Mouse (Mus musculus): Measurements from ENCODE around the gene Tmem59. TPM values are rescaled to one million over a fixed set of nuclear protein-coding genes. Genes with fewer than 3 reads are reported as not detected.
A peak's percentile ranks its signal among the peaks of the same experiment; 100 is the strongest.

Gene Tmem59
- polyA plus RNA-seq, 1 experiment from 2014 or later: 352 TPM

- no peak for ATAC-seq (ENCODE audit: insufficient number of reproducible peaks, insufficient read depth, low FRiP score, low read depth)
- no peaks in the 10 kb centered on the region for H3K27me3 ChIP-seq (ENCODE audit: control insufficient read depth, insufficient read depth, low read length)
- H3K27ac ChIP-seq (replicated peaks in 1 of 2; ENCODE audit: control insufficient read depth in 1 of 2, insufficient read depth in 1 of 2, low read depth in 2 of 2, low read length in 2 of 2): no peak overlapping the region
- H3K4me1 ChIP-seq (ENCODE audit: control insufficient read depth in 2 of 2, insufficient read depth in 2 of 2, low read length in 2 of 2): peaks cover 2 to 18% of the 10 kb centered on the region in 2 experiments; a peak in 3 of 4 replicates
- 96% methylated on average over 6 of the region's 6 CpGs for WGBS
- no peaks in the 10 kb centered on the region for H3K9me3 ChIP-seq (ENCODE audit: control insufficient read depth, low read length)
- no peak overlapping the region for H3K4me3 ChIP-seq (ENCODE audit: control insufficient read depth in 1 of 2, insufficient read depth in 1 of 2, low read depth in 1 of 2, low read length in 2 of 2)
- H3K4me2 ChIP-seq (ENCODE audit: low read length): no peak overlapping the region
- peaks cover 74% of the 10 kb centered on the region for H3K36me3 ChIP-seq (ENCODE audit: control insufficient read depth, insufficient read depth, low read length)
- H3K9ac ChIP-seq (ENCODE audit: low read length): no peak overlapping the region
These were observed 62.0 kb downstream of the Tmem59 start for GRCm38 (mm10) chr4:107240196-107240595.

GRCm38 (mm10) chr4:107243365-107244333 lies 65.5 kb downstream of the Tmem59 start:
- no peak for ATAC-seq (ENCODE audit: insufficient number of reproducible peaks, insufficient read depth, low FRiP score, low read depth)
- Histone ChIP-seq H3K9me3 (ENCODE audit: control insufficient read depth, low read length) (no peaks in the 10 kb centered on the region), H3K9ac (ENCODE audit: low read length) (no peak overlapping the region), H3K4me1 (ENCODE audit: control insufficient read depth in 2 of 2, insufficient read depth in 2 of 2, low read length in 2 of 2) (peaks cover 6 to 42% of the 10 kb centered on the region in 2 experiments), H3K4me3 (ENCODE audit: control insufficient read depth in 1 of 2, insufficient read depth in 1 of 2, low read depth in 1 of 2, low read length in 2 of 2) (no peak overlapping the region), H3K27me3 (ENCODE audit: control insufficient read depth, insufficient read depth, low read length) (no peaks in the 10 kb centered on the region), H3K36me3 (ENCODE audit: control insufficient read depth, insufficient read depth, low read length) (peaks cover 44% of the 10 kb centered on the region), H3K4me2 (ENCODE audit: low read length) (peak overlapping the region; percentile 9; the same call in 1 of the 2 replicates), H3K27ac (replicated peaks in 1 of 2; ENCODE audit: control insufficient read depth in 1 of 2, insufficient read depth in 1 of 2, low read depth in 2 of 2, low read length in 2 of 2) (peak overlapping the region in 1 of 2 experiments; percentile 34; a peak in 1 of 4 replicates)
- 50% methylated on average over 6 of the region's 6 CpGs for WGBS

GRCm38 (mm10) chr4:107245368-107245767 lies 67.2 kb downstream of the Tmem59 start:
- WGBS: 64% methylated on average over 2 of the region's 2 CpGs
- H3K4me1 ChIP-seq (ENCODE audit: control insufficient read depth in 2 of 2, insufficient read depth in 2 of 2, low read length in 2 of 2): peaks cover 9 to 55% of the 10 kb centered on the region in 2 experiments
- peaks cover 27% of the 10 kb centered on the region for H3K36me3 ChIP-seq (ENCODE audit: control insufficient read depth, insufficient read depth, low read length)
- H3K9me3 ChIP-seq (ENCODE audit: control insufficient read depth, low read length): no peaks in the 10 kb centered on the region
- peak overlapping the region in 1 of 2 experiments; percentile 72; a peak in 3 of 4 replicates for H3K27ac ChIP-seq (replicated peaks in 1 of 2; ENCODE audit: control insufficient read depth in 1 of 2, insufficient read depth in 1 of 2, low read depth in 2 of 2, low read length in 2 of 2)
- no peak overlapping the region for H3K4me3 ChIP-seq (ENCODE audit: control insufficient read depth in 1 of 2, insufficient read depth in 1 of 2, low read depth in 1 of 2, low read length in 2 of 2)
- no peaks in the 10 kb centered on the region for H3K27me3 ChIP-seq (ENCODE audit: control insufficient read depth, insufficient read depth, low read length)
- ATAC-seq (ENCODE audit: insufficient number of reproducible peaks, insufficient read depth, low FRiP score, low read depth): no peak
- no peak overlapping the region for H3K9ac ChIP-seq (ENCODE audit: low read length)
- no peak overlapping the region for H3K4me2 ChIP-seq (ENCODE audit: low read length)

GRCm38 (mm10) chr4:107246040-107246439 lies 67.8 kb downstream of the Tmem59 start:
- 19% methylated on average over 1 of the region's 1 CpGs for WGBS
- Histone ChIP-seq H3K4me1 (ENCODE audit: control insufficient read depth in 2 of 2, insufficient read depth in 2 of 2, low read length in 2 of 2) (peaks cover 9 to 57% of the 10 kb centered on the region in 2 experiments), H3K27ac (replicated peaks in 1 of 2; ENCODE audit: control insufficient read depth in 1 of 2, insufficient read depth in 1 of 2, low read depth in 2 of 2, low read length in 2 of 2) (peak overlapping the region in 1 of 2 experiments; percentile 72; a peak in 2 of 4 replicates)

GRCm38 (mm10) chr4:107247110-107247509 lies 68.9 kb downstream of the Tmem59 start:
- Histone ChIP-seq H3K27me3 (ENCODE audit: control insufficient read depth, insufficient read depth, low read length) (no peaks in the 10 kb centered on the region), H3K9ac (ENCODE audit: low read length) (peak overlapping the region; percentile 25; the same call in 1 of the 2 replicates), H3K27ac (replicated peaks in 1 of 2; ENCODE audit: control insufficient read depth in 1 of 2, insufficient read depth in 1 of 2, low read depth in 2 of 2, low read length in 2 of 2) (0 out of 4 replicates have a peak overlapping the region, but pooled peaks of 1 of the 2 experiments have one; percentile 24), H3K4me2 (ENCODE audit: low read length) (no peak overlapping the region), H3K36me3 (ENCODE audit: control insufficient read depth, insufficient read depth, low read length) (peaks cover 10% of the 10 kb centered on the region), H3K4me1 (ENCODE audit: control insufficient read depth in 2 of 2, insufficient read depth in 2 of 2, low read length in 2 of 2) (peaks cover 9 to 63% of the 10 kb centered on the region in 2 experiments), H3K4me3 (ENCODE audit: control insufficient read depth in 1 of 2, insufficient read depth in 1 of 2, low read depth in 1 of 2, low read length in 2 of 2) (no peak overlapping the region), H3K9me3 (ENCODE audit: control insufficient read depth, low read length) (no peaks in the 10 kb centered on the region)
- 62% methylated on average over 9 of the region's 9 CpGs for WGBS
- ATAC-seq (ENCODE audit: insufficient number of reproducible peaks, insufficient read depth, low FRiP score, low read depth): no peak

More at GRCm38 (mm10) chr4:107246040-107246439, 67.8 kb downstream of the Tmem59 start:
- Histone ChIP-seq H3K4me3 (ENCODE audit: control insufficient read depth in 1 of 2, insufficient read depth in 1 of 2, low read depth in 1 of 2, low read length in 2 of 2) (no peak overlapping the region), H3K27me3 (ENCODE audit: control insufficient read depth, insufficient read depth, low read length) (no peaks in the 10 kb centered on the region), H3K9me3 (ENCODE audit: control insufficient read depth, low read length) (no peaks in the 10 kb centered on the region), H3K36me3 (ENCODE audit: control insufficient read depth, insufficient read depth, low read length) (peaks cover 20% of the 10 kb centered on the region), H3K9ac (ENCODE audit: low read length) (no peak overlapping the region), H3K4me2 (ENCODE audit: low read length) (no peak overlapping the region)
- ATAC-seq (ENCODE audit: insufficient number of reproducible peaks, insufficient read depth, low FRiP score, low read depth): no peak

GRCm38 (mm10) chr4:107248061-107248460 lies 69.9 kb downstream of the Tmem59 start:
- 0 out of 2 replicates have a peak, but pooled peaks cover 5% of the 10 kb centered on the region for H3K36me3 ChIP-seq (ENCODE audit: control insufficient read depth, insufficient read depth, low read length)
- H3K27me3 ChIP-seq (ENCODE audit: control insufficient read depth, insufficient read depth, low read length): no peaks in the 10 kb centered on the region
- H3K4me2 ChIP-seq (ENCODE audit: low read length): no peak overlapping the region
- no peaks in the 10 kb centered on the region for H3K9me3 ChIP-seq (ENCODE audit: control insufficient read depth, low read length)
- no peak for ATAC-seq (ENCODE audit: insufficient number of reproducible peaks, insufficient read depth, low FRiP score, low read depth)
- H3K4me3 ChIP-seq (ENCODE audit: control insufficient read depth in 1 of 2, insufficient read depth in 1 of 2, low read depth in 1 of 2, low read length in 2 of 2): no peak overlapping the region
- no peak overlapping the region for H3K27ac ChIP-seq (replicated peaks in 1 of 2; ENCODE audit: control insufficient read depth in 1 of 2, insufficient read depth in 1 of 2, low read depth in 2 of 2, low read length in 2 of 2)
- 84% methylated on average over 3 of the region's 3 CpGs for WGBS
- no peak overlapping the region for H3K9ac ChIP-seq (ENCODE audit: low read length)
- peaks cover 13 to 68% of the 10 kb centered on the region in 2 experiments for H3K4me1 ChIP-seq (ENCODE audit: control insufficient read depth in 2 of 2, insufficient read depth in 2 of 2, low read length in 2 of 2)

- 9% methylated on average over 2 of the region's 2 CpGs for WGBS
- Histone ChIP-seq H3K9me3 (ENCODE audit: control insufficient read depth, low read length) (no peaks in the 10 kb centered on the region), H3K36me3 (ENCODE audit: control insufficient read depth, insufficient read depth, low read length) (0 out of 2 replicates have a peak, but pooled peaks cover 4% of the 10 kb centered on the region), H3K4me2 (ENCODE audit: low read length) (no peak overlapping the region), H3K4me3 (ENCODE audit: control insufficient read depth in 1 of 2, insufficient read depth in 1 of 2, low read depth in 1 of 2, low read length in 2 of 2) (no peak overlapping the region), H3K27ac (replicated peaks in 1 of 2; ENCODE audit: control insufficient read depth in 1 of 2, insufficient read depth in 1 of 2, low read depth in 2 of 2, low read length in 2 of 2) (peak overlapping the region in 1 of 2 experiments; percentile 38; a peak in 2 of 4 replicates), H3K4me1 (ENCODE audit: control insufficient read depth in 2 of 2, insufficient read depth in 2 of 2, low read length in 2 of 2) (peaks cover 11 to 60% of the 10 kb centered on the region in 2 experiments), H3K27me3 (ENCODE audit: control insufficient read depth, insufficient read depth, low read length) (no peaks in the 10 kb centered on the region), H3K9ac (ENCODE audit: low read length) (peak overlapping the region; percentile 4; the same call in 1 of the 2 replicates)
- ATAC-seq (ENCODE audit: insufficient number of reproducible peaks, insufficient read depth, low FRiP score, low read depth): no peak
These were observed 71.3 kb downstream of the Tmem59 start for GRCm38 (mm10) chr4:107249471-107249870.

Data from heart, embryonic 14.5 days (tissue).